9 mouse cellular contexts compared by ENCODE assay signal in the genomic region with DNA sequence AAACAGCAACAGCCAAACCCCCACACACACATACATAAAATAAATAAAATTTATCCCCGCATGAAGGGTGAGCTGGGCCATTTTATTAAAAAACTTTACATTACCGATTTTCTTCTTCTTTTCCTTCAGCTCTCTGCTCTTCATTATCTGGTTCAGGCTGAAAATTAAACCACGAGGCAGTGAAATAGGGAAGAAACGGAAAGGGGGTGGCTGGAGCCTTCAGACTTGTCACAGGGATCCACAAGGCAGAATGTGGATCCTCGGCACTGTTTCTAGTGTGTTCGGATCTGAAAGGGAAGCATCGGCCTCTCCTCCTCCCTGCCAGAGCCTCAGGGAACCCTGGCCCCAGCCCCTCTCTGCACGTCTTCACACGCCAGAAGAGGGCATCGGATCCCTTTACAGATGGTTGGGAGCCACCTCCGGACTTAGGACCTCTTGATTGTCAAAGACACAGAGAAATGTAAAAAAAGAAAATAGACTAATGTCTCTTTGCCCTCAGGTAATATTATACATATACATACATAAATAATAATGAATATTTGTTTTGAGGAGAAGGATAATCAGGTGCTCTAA. TPM values are rescaled to one million over a fixed set of nuclear protein-coding genes. Genes with fewer than 3 reads are reported as not detected.
A peak's percentile ranks its signal among the peaks of the same experiment; 100 is the strongest.
DNase-seq lines count a peak whose midpoint lies in the region; ATAC-seq and TF ChIP-seq lines count a peak whose summit lies in the region.
"Had no signal": no experiment of that assay in that cellular context is flagged by ENCODE, and none has a peak within 500 bp of the region (broad histone marks: within the 10 kb centered on the region; RNA-seq: fewer than 3 reads in every experiment).

No protein-coding gene starts in this region.

- H3K4me3 ChIP-seq in hindbrain, embryonic 10.5 days: no peak overlapping the region
- H3K4me3 ChIP-seq in hindbrain, embryonic 13.5 days: no peak overlapping the region
- no peak overlapping the region for H3K4me3 ChIP-seq in thymus, adult 2 months (ENCODE audit: control insufficient read depth, insufficient read depth, low read length)
- no peak overlapping the region for H3K4me3 ChIP-seq in embryonic fibroblast, embryonic 13.5 days (ENCODE audit: insufficient read depth, low read length)
- no peak overlapping the region for H3K4me3 ChIP-seq in neural tube, embryonic 15.5 days (replicated peaks)

- H3K9me3 ChIP-seq in hindbrain, embryonic 10.5 days: no peaks in the 10 kb centered on the region
- no peaks in the 10 kb centered on the region for H3K9me3 ChIP-seq in hindbrain, embryonic 13.5 days
- H3K9me3 ChIP-seq in neural tube, embryonic 15.5 days (replicated peaks): no peaks in the 10 kb centered on the region

- peak; percentile 18 for DNase-seq in hindbrain, embryonic 10.5 days (ENCODE audit: low spot score)
- peak; percentile 10 for DNase-seq in thymus, adult 2 months
- no peak for DNase-seq in thymus, adult 18-20 months
- no peak for DNase-seq in spleen, postnatal 14 days (ENCODE audit: low spot score in 2 of 2)
- DNase-seq: kidney, postnatal 25 days had no signal

- no peak overlapping the region for H3K4me2 ChIP-seq in hindbrain, embryonic 13.5 days
- H3K4me2 ChIP-seq in neural tube, embryonic 15.5 days: no peak overlapping the region

- no peak overlapping the region for H3K9ac ChIP-seq in hindbrain, embryonic 13.5 days
- no peak overlapping the region for H3K9ac ChIP-seq in neural tube, embryonic 15.5 days (replicated peaks)

- no peaks in the 10 kb centered on the region for H3K27me3 ChIP-seq in hindbrain, embryonic 10.5 days (ENCODE audit: insufficient read depth, poor library complexity, severe bottlenecking)
- no peaks in the 10 kb centered on the region for H3K27me3 ChIP-seq in hindbrain, embryonic 13.5 days
- H3K27me3 ChIP-seq in thymus, adult 2 months (ENCODE audit: control insufficient read depth, insufficient read depth, low read length): no peaks in the 10 kb centered on the region
- H3K27me3 ChIP-seq in neural tube, embryonic 15.5 days (replicated peaks): no peaks in the 10 kb centered on the region

- 47% methylated on average over 11 of the region's 11 CpGs for WGBS in hindbrain, embryonic 10.5 days
- 46% methylated on average over 11 of the region's 11 CpGs for WGBS in hindbrain, embryonic 13.5 days
- 51% methylated on average over 11 of the region's 11 CpGs for WGBS in thymus, adult 2 months
- 44% methylated on average over 11 of the region's 11 CpGs for WGBS in neural tube, embryonic 15.5 days

- H3K27ac ChIP-seq in hindbrain, embryonic 10.5 days: peak overlapping the region; percentile 35; the same call in 1 of the 2 replicates
- H3K27ac ChIP-seq in hindbrain, embryonic 13.5 days: no peak overlapping the region
- H3K27ac ChIP-seq in thymus, adult 2 months (ENCODE audit: control insufficient read depth, insufficient read depth, low read length): no peak overlapping the region
- no peak overlapping the region for H3K27ac ChIP-seq in embryonic fibroblast, embryonic 13.5 days (ENCODE audit: insufficient read depth, low read length)
- no peak overlapping the region for H3K27ac ChIP-seq in neural tube, embryonic 15.5 days (replicated peaks)

- peaks cover 10% of the 10 kb centered on the region for H3K36me3 ChIP-seq in hindbrain, embryonic 10.5 days
- peaks cover 3% of the 10 kb centered on the region; the same call in 1 of the 2 replicates for H3K36me3 ChIP-seq in hindbrain, embryonic 13.5 days
- no peaks in the 10 kb centered on the region for H3K36me3 ChIP-seq in thymus, adult 2 months (ENCODE audit: control insufficient read depth, insufficient read depth, low read length)
- H3K36me3 ChIP-seq in neural tube, embryonic 15.5 days: 0 out of 2 replicates have a peak, but pooled peaks cover under 1% of the 10 kb centered on the region

- no peak for TF ChIP-seq POLR2A in thymus, adult 2 months (IDR thresholded peaks at IDR 0.05; ENCODE audit: control insufficient read depth, extremely low read depth, insufficient read depth, low read length, poor library complexity)
- no peak for TF ChIP-seq POLR2A in embryonic fibroblast, embryonic 13.5 days (IDR thresholded peaks at IDR 0.05; ENCODE audit: low read depth, low read length)

- no peak for ATAC-seq in hindbrain, embryonic 13.5 days (ENCODE audit: low FRiP score)
- ATAC-seq in frontal cortex, adult (ENCODE audit: low TSS enrichment): no peak
- ATAC-seq in neural tube, embryonic 15.5 days (ENCODE audit: low FRiP score): no peak

- H3K4me1 ChIP-seq in hindbrain, embryonic 10.5 days (replicated peaks): peaks cover 12% of the 10 kb centered on the region
- H3K4me1 ChIP-seq in hindbrain, embryonic 13.5 days (replicated peaks): no peaks in the 10 kb centered on the region
- H3K4me1 ChIP-seq in thymus, adult 2 months (replicated peaks; ENCODE audit: control insufficient read depth, insufficient read depth, low read length): peaks cover 18% of the 10 kb centered on the region
- 0 out of 2 replicates have a peak, but pooled peaks cover 4% of the 10 kb centered on the region for H3K4me1 ChIP-seq in embryonic fibroblast, embryonic 13.5 days (ENCODE audit: control insufficient read depth, insufficient read depth, low read length)
- H3K4me1 ChIP-seq in neural tube, embryonic 15.5 days: no peaks in the 10 kb centered on the region

- TF ChIP-seq CTCF in thymus, adult 2 months (IDR thresholded peaks at IDR 0.05; ENCODE audit: borderline replicate concordance, control insufficient read depth, extremely low read depth, insufficient read depth, low read length, poor library complexity): no peak
- TF ChIP-seq CTCF in embryonic fibroblast, embryonic 13.5 days (IDR thresholded peaks at IDR 0.05; ENCODE audit: borderline replicate concordance, insufficient read depth, low read length): 0 out of 2 replicates have a peak, but pooled peaks have one; percentile 2

RNA-seq across cellular contexts. Expression of a gene that starts 20.4 kb away (rescaled TPM):
- 222 and 248 TPM in 2 replicates for polyA plus RNA-seq in hindbrain, embryonic 10.5 days (2016; fragmentation: Nextera tagmentation; extraction: Ambion mirVana)
- 175 and 186 TPM in 2 replicates for polyA plus RNA-seq in hindbrain, embryonic 13.5 days (2015; fragmentation: Nextera tagmentation; extraction: Ambion mirVana)
- 88.9 and 103 TPM in 2 replicates for polyA plus RNA-seq in thymus, adult 2 months (2012; rRNA removed)
- 157 and 180 TPM in 2 replicates for polyA plus RNA-seq in embryonic fibroblast, embryonic 13.5 days (2011; ENCODE audit: insufficient read length, low read depth, missing spikeins)
- 205 and 208 TPM in 2 replicates for polyA plus RNA-seq in neural tube, embryonic 15.5 days (2015; fragmentation: Nextera tagmentation; extraction: Ambion mirVana)

RNA-seq across cellular contexts. Expression of a gene that starts 25.3 kb away (rescaled TPM):
- polyA plus RNA-seq in hindbrain, embryonic 10.5 days (2016; fragmentation: Nextera tagmentation; extraction: Ambion mirVana): 16.7 and 17.2 TPM in 2 replicates
- polyA plus RNA-seq in hindbrain, embryonic 13.5 days (2015; fragmentation: Nextera tagmentation; extraction: Ambion mirVana): 31.0 and 32.8 TPM in 2 replicates
- polyA plus RNA-seq in thymus, adult 2 months (2012; rRNA removed): 34.1 and 38.6 TPM in 2 replicates
- 18.9 and 27.3 TPM in 2 replicates for polyA plus RNA-seq in embryonic fibroblast, embryonic 13.5 days (2011; ENCODE audit: insufficient read length, low read depth, missing spikeins)
- polyA plus RNA-seq in neural tube, embryonic 15.5 days (2015; fragmentation: Nextera tagmentation; extraction: Ambion mirVana): 23.8 and 24.4 TPM in 2 replicates

RNA-seq across cellular contexts. Expression of a gene that starts 36.2 kb away (rescaled TPM):
- polyA plus RNA-seq in hindbrain, embryonic 10.5 days (2016; fragmentation: Nextera tagmentation; extraction: Ambion mirVana): 1.1 and 1.4 TPM in 2 replicates
- 1.6 and 1.8 TPM in 2 replicates for polyA plus RNA-seq in hindbrain, embryonic 13.5 days (2015; fragmentation: Nextera tagmentation; extraction: Ambion mirVana)
- polyA plus RNA-seq in thymus, adult 2 months (2012; rRNA removed): 0.34 and 0.38 TPM in 2 replicates
- polyA plus RNA-seq in embryonic fibroblast, embryonic 13.5 days (2011; ENCODE audit: insufficient read length, low read depth, missing spikeins): 0.89 and 0.93 TPM in 2 replicates
- polyA plus RNA-seq in neural tube, embryonic 15.5 days (2015; fragmentation: Nextera tagmentation; extraction: Ambion mirVana): 0.99 and 1.3 TPM in 2 replicates

Comparison
In these comparisons a context has a peak if more than half of its experiments do, and no peak if none do; other contexts are left out.
1. DNase-seq: peak in hindbrain, embryonic 10.5 days (single experiment) and thymus, adult 2 months (single experiment); none in thymus, adult 18-20 months (0 of 2) and spleen, postnatal 14 days (0 of 2).